Mouse (Mus musculus) liver, postnatal 0 days (tissue): ENCODE data around the gene Hist1h2bj. TPM values are rescaled to one million over a fixed set of nuclear protein-coding genes. Genes with fewer than 3 reads are reported as not detected.
A peak's percentile ranks its signal among the peaks of the same experiment; 100 is the strongest.

Experiments
- ATAC-seq: fragments of 200-750 bp; cut with Nextera tagmentation; 2 replicates; pipeline ENCODE4 v1.8.0; 2017; ENCODE audit warnings: mild to moderate bottlenecking, moderate library complexity
- DNase-seq: peaks from one replicate; pipeline ENCODE4 v3.0.0-alpha.2; 2016
- H3K27ac ChIP-seq: fragments of 300-500 bp; sonication (generic); 2 replicates; pipeline ENCODE4 v1.5.1; 2014; ENCODE audit warnings: antibody characterized with exemption, moderate library complexity, mild to moderate bottlenecking, low read depth
- H3K27me3 ChIP-seq: fragments of 300-500 bp; sonication (generic); 2 replicates; pipeline ENCODE4 v1.6.1; 2014; ENCODE audit warnings: low read length, control low read depth, mixed read lengths; ENCODE audit not compliant: insufficient read depth
- H3K36me3 ChIP-seq: fragments of 300-500 bp; sonication (generic); replicated peaks from 2 replicates; pipeline ENCODE4 v1.6.1; 2014; ENCODE audit warnings: mild to moderate bottlenecking, control low read depth, low read length, moderate library complexity, mixed read lengths; ENCODE audit not compliant: insufficient read depth
- H3K4me1 ChIP-seq: fragments of 300-500 bp; sonication (generic); 2 replicates; pipeline ENCODE4 v1.6.1; 2014; ENCODE audit warnings: antibody characterized with exemption, mild to moderate bottlenecking, control low read depth; ENCODE audit not compliant: insufficient read depth
- H3K4me2 ChIP-seq: fragments of 300-500 bp; sonication (generic); 2 replicates; pipeline ENCODE4 v1.6.1; 2014; ENCODE audit warnings: low read depth, mild to moderate bottlenecking, low read length, moderate library complexity, mixed read lengths
- H3K4me3 ChIP-seq: fragments of 300-500 bp; sonication (generic); 2 replicates; pipeline ENCODE4 v1.5.1; 2014; ENCODE audit warnings: low read depth, low read length
- H3K9ac ChIP-seq: fragments of 300-500 bp; sonication (generic); replicated peaks from 2 replicates; pipeline ENCODE4 v1.6.1; 2014; ENCODE audit warnings: mild to moderate bottlenecking, moderate library complexity
- H3K9me3 ChIP-seq: fragments of 300-500 bp; sonication (generic); 2 replicates; pipeline ENCODE4 v1.6.1; 2016; ENCODE audit warnings: mild to moderate bottlenecking, control low read depth, low read length, mixed read lengths
- CTCF ChIP-seq: sonication (generic); IDR thresholded peaks from 2 replicates; pipeline ENCODE4 v1.5.1; 2016; ENCODE audit warnings: antibody characterized with exemption, low read depth
- EP300 ChIP-seq: IDR thresholded peaks from 2 replicates; pipeline ENCODE4 v1.6.1; 2016; ENCODE audit warnings: antibody characterized with exemption, low read depth, mild to moderate bottlenecking
- WGBS: fragments of 180-500 bp; shearing (Covaris S2); extraction: QIAGEN DNeasy Blood & Tissue Kit; methylation state at CpG from one replicate; pipeline ENCODE4 v1.1.7; 2014; ENCODE audit not compliant: insufficient replicate concordance; 5-methylcytosine and 5-hydroxymethylcytosine counted together
- polyA plus RNA-seq: library from polyadenylated mRNA; unstranded; fragments of >200 nt; fragmentation: Nextera tagmentation; extraction: Ambion mirVana; gene quantifications from 2 replicates; pipeline ENCODE4 v1.2.1, GENCODE M21; 2015

Hist1h2bj gene
- polyA plus RNA-seq, 1 experiment from 2014 or later, result 5.1 TPM

GRCm38 (mm10) chr13:22009642-22010041, 33.4 kb upstream of the Hist1h2bj start, which contains the start of gene Prss16:
Prss16 (minus strand) TSS chr13:22009742.
- no peak within 1 kb of the TSS for H3K9ac ChIP-seq
- no peaks in the 10 kb centered on the region for H3K36me3 ChIP-seq
- peaks cover 29% of the 10 kb centered on the region for H3K4me1 ChIP-seq
- no peak within 1 kb of the TSS for H3K4me3 ChIP-seq
- H3K27me3 ChIP-seq, result peaks cover 78% of the 10 kb centered on the region
- H3K4me2 ChIP-seq, result no peak within 1 kb of the TSS
- no peak for DNase-seq
- no peaks in the 10 kb centered on the region for H3K9me3 ChIP-seq
- ATAC-seq, result no peak
- no peak for TF ChIP-seq EP300
- no peak for TF ChIP-seq CTCF
- H3K27ac ChIP-seq, result no peak within 1 kb of the TSS
- WGBS, result 23% methylated on average over 6 of the region's 7 CpGs

- no peak for DNase-seq
- Histone ChIP-seq H3K4me2 (peak overlapping the region; percentile 55), H3K27ac (no peak overlapping the region), H3K4me3 (peak overlapping the region; percentile 27; the same call in 1 of the 2 replicates), H3K27me3 (peaks cover 47% of the 10 kb centered on the region), H3K9me3 (no peaks in the 10 kb centered on the region), H3K9ac (no peak overlapping the region), H3K36me3 (no peaks in the 10 kb centered on the region), H3K4me1 (peaks cover 17% of the 10 kb centered on the region)
- no peak for TF ChIP-seq CTCF
- TF ChIP-seq EP300, result no peak
- no peak for ATAC-seq
- WGBS, result 19% methylated on average over 13 of the region's 13 CpGs
Measured at GRCm38 (mm10) chr13:22013716-22014115, 29.3 kb upstream of the Hist1h2bj start.

- no peak overlapping the region for H3K9ac ChIP-seq
- no peaks in the 10 kb centered on the region for H3K36me3 ChIP-seq
- no peak overlapping the region for H3K27ac ChIP-seq
- H3K9me3 ChIP-seq, result no peaks in the 10 kb centered on the region
- ATAC-seq (no peak), DNase-seq (no peak)
- H3K27me3 ChIP-seq, result peaks cover 40% of the 10 kb centered on the region
- TF ChIP-seq CTCF (no peak), EP300 (no peak)
- H3K4me1 ChIP-seq, result peaks cover 17% of the 10 kb centered on the region
- 14% methylated on average over 17 of the region's 17 CpGs for WGBS
- H3K4me2 ChIP-seq, result peak overlapping the region; percentile 55
- H3K4me3 ChIP-seq, result peak overlapping the region; percentile 27
Measured at GRCm38 (mm10) chr13:22014411-22014845, 28.6 kb upstream of the Hist1h2bj start.

GRCm38 (mm10) chr13:22015479-22016450, 27.2 kb upstream of the Hist1h2bj start:
- 14% methylated on average over 27 of the region's 27 CpGs for WGBS
- ATAC-seq (peak; percentile 90), DNase-seq (peak; percentile 87)
- peaks cover 17% of the 10 kb centered on the region for H3K4me1 ChIP-seq
- peak overlapping the region; percentile 28 for H3K4me3 ChIP-seq
- peaks cover 31% of the 10 kb centered on the region for H3K27me3 ChIP-seq
- no peak overlapping the region for H3K27ac ChIP-seq
- no peaks in the 10 kb centered on the region for H3K9me3 ChIP-seq
- 0 out of 2 replicates have a peak, but pooled peaks have one; percentile 15 for TF ChIP-seq CTCF
- TF ChIP-seq EP300, result no peak
- H3K36me3 ChIP-seq, result no peaks in the 10 kb centered on the region
- peak overlapping the region; percentile 55 for H3K4me2 ChIP-seq
- H3K9ac ChIP-seq, result no peak overlapping the region

GRCm38 (mm10) chr13:22019934-22020835, 22.8 kb upstream of the Hist1h2bj start:
- H3K4me1 ChIP-seq, result peaks cover 7% of the 10 kb centered on the region; the same call in 1 of the 2 replicates
- peak; percentile 58 for DNase-seq
- peak overlapping the region; percentile 31; the same call in 1 of the 2 replicates for H3K27ac ChIP-seq
- 0 out of 2 replicates have a peak, but pooled peaks cover 2% of the 10 kb centered on the region for H3K27me3 ChIP-seq
- TF ChIP-seq EP300 (no peak), CTCF (no peak)
- ATAC-seq, result peak; percentile 63
- peak overlapping the region; percentile 57 for H3K9ac ChIP-seq
- WGBS, result 1% methylated on average over 44 of the region's 44 CpGs
- H3K36me3 ChIP-seq, result no peaks in the 10 kb centered on the region
- H3K9me3 ChIP-seq, result no peaks in the 10 kb centered on the region
- peak overlapping the region; percentile 81 for H3K4me2 ChIP-seq
- H3K4me3 ChIP-seq, result peak overlapping the region; percentile 59
